Mouse (Mus musculus): Measurements from ENCODE around the gene Zfp273.
"Not testable (repeated sequence)": the region's sequence is repeated elsewhere in the genome, so short reads cannot be mapped to it uniquely, and the experiment has no call there.

Gene Zfp273

GRCm38 (mm10) chr13:67813710-67814660 lies at the start of gene Zfp273:
Gene Zfp273 (plus strand): TSS chr13:67813740.
- DNase-seq, result peak; percentile 69

GRCm38 (mm10) chr13:67779265-67780221 lies 34.0 kb upstream of the Zfp273 start, which contains the start of gene Zfp493:
Gene Zfp493 (plus strand): TSS chr13:67779693.
- peak; percentile 19 for DNase-seq

DNA sequence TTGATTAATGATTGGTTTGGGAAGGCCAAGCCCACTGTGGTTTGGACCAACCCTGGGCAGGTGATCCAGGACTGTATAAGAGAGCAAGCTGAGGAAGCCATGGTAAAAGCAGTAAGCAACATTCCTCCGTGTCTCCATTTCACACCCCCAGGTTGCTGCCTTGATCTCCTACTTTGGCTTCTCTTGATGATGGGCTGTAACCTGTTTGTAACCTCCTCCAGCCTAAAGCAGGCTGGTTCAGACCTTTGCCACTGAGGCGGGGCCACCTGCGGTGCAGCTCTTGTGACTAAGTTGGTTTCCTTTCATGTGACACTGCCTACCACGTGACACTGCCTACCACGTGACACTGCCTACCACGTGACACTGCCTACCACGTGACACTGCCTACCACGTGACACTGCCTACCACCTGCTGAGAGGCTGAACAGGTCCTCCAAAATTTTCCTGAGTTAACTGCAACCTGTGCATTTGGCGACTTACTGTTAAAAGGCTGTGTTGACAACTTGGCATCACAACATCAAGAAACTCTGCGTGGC lies 21.6 kb upstream of the Zfp273 start:
- no peak for DNase-seq

DNA sequence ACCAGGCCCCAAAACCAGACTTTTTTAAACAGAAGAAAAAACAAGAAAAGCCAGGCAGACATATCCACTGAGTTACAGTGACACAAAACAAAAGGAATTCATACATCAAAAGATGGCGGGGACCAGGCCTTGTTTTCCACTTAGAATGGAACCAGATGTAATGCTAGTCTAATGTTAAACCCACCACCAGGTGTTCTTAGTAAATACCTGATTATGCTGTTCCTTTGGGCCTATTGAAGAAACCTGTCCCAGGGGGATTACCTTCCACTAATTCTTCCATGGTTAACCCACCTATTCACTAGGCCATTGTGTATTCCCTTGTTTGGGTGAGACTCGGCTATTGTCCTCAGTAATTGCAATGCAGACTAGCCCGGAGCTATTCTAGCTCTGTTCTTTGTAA lies 14.9 kb upstream of the Zfp273 start:
- DNase-seq, result no peak

DNA sequence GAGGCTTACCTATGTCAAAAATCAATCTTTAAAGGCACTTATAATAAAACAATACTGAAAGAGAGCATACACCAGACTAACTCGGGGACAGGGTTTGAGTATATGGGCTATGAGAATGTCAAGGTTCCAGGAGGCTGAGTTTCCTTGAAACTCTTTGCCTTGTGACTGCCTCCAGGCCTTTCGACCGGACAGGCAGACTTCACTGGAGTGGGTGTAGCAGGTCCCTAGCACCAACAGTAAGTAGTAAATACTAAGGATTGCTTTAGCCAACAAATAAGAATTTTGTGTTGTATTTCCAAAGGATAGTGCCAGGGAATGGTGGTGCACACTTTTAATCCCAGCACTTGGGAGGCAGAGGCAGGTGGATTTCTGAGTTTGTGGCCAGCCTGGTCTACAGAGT lies 14.4 kb upstream of the Zfp273 start:
- DNase-seq, result not testable (repeated sequence)

DNA sequence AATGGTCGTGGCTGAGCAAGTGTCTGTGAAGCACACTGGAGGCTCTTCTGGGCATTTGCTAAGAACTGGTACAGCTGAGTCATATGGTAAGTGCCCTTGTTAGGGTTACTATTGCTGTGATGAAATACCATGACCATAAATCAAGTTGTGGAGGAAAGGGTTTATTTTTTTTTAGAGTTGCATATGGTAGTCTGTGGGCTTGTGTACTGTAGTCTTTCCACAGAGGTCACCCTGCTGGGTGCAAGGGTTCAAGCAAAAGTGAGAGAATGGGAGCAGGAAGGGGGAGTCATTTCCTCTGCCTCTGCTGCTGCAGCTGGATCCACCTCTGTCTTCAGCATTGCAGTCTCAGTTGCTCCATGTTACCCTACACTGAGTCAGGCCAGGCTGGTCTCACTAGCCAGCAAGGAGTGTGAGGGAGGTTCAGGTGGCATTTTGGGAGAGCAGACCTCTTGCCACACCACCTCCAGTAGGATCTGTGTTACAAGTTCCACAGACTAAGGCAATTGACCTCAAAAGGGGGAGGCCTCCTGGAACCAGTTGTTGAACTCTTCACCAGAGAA lies 1.8 kb upstream of the Zfp273 start:
- DNase-seq, result no peak

GRCm38 (mm10) chr13:67812961-67813709 lies 405 bp upstream of the Zfp273 start:
- DNase-seq, result no peak

GRCm38 (mm10) chr13:67818636-67819035 lies 5.1 kb downstream of the Zfp273 start:
- no peak for DNase-seq

DNA sequence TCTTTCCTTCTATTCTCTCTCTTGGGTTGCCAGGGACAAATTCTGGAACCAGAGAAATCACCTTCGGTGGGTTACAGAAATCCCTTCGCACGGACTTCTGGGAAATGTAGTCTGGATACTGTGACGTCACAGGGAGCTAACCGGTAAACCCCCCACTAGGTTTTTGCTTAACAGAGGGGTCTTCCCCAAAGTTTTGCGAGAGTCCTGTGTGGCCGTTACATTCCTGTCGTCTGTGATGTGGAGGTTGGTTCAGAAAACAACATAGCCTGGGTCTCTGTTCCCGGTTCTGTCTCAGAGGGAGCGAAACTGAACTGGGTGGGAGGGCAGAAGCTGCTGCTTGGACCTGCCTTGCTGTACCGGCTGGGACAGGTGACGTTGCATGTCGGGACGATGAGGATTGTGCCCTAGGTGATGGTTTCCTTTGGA lies 17.4 kb downstream of the Zfp273 start, which contains the start of gene Gm10037:
Gm10037 (plus strand) TSS at position 196 of the 426 bp plus-strand sequence.
- DNase-seq, result peak; percentile 25

GRCm38 (mm10) chr13:67833137-67833536 lies 19.6 kb downstream of the Zfp273 start:
- DNase-seq, result not testable (repeated sequence)

GRCm38 (mm10) chr13:67843775-67844118 lies 30.2 kb downstream of the Zfp273 start:
- no peak for DNase-seq

GRCm38 (mm10) chr13:67844119-67844852 lies 30.7 kb downstream of the Zfp273 start:
- peak; percentile 45 for DNase-seq

DNA sequence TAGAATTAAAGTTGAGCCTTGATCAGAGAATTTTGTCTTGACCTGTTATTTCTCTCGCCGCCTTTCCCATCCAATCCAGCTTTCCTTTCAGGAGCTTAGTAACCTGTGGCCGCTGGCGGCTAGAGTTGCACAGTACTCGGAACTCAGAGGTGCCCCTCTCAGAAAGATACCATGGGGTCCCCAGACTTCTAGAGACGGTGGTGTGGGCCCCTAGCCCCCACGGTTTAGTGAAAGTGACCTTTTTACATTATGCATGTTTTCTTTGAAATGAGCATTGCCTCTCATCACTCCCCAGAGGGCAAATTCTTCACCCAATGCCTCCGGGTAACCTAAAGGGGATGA lies 31.3 kb downstream of the Zfp273 start:
- no peak for DNase-seq

DNA sequence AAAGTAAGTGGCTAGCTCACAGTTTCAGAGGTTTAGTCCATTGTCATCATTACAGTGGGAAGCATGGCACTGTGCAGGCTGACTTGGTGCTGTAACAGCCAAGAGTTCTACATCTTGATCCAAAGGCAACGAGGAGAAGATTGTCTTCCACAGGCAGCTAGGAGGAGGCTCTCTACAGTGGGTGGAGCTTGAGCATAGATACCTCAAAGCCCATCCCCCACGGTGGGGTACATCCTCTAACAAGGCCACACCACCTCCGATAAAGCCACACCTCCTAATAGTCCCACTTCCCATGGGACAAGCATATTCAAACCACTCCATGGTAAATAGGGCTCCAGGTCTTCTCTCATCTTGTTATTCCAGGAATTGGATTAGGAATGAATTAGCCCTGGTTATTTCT lies 36.8 kb downstream of the Zfp273 start:
- no peak for DNase-seq

- DNase-seq, result no peak
These were observed 39.6 kb downstream of the Zfp273 start for GRCm38 (mm10) chr13:67853130-67853529.

DNA sequence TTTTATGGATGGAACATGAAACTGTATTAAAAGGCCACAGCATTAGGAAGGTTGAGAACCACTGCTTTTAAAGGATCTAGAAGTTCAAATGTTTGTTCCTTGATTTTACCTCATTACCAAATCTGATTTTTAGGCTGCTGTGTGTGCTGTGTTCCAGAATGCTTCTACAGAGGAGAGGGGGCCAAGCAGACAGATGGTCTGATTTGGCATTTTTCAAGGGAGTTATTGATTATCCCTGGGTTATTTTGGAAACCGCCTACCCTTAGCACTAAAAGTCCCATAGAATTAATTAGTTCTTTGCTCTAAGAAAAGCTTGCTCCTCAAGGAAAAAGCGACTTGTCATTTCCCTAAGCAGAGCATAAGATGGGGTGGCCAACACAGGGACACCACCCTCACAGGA lies 40.4 kb downstream of the Zfp273 start:
- DNase-seq, result no peak

DNA sequence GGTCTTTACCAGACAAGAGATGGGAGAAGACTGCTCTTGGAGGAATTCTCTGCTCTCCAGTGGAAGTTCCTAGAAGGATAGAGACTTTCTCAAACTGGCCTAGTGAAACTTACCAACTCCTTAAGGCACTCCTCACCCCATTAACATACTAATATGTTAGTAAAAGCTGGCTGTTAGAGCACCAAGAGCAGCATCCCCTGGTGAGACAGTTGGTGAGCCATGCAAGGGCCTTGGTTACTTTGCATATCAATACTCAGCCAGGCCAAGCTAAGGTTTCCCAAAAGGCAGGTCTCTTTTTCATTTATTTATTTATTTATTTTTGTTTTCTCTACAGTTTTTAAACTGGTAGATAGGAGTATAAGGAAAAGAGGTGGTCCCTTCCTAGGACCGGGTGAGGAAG lies 43.8 kb downstream of the Zfp273 start:
- no peak for DNase-seq

DNA sequence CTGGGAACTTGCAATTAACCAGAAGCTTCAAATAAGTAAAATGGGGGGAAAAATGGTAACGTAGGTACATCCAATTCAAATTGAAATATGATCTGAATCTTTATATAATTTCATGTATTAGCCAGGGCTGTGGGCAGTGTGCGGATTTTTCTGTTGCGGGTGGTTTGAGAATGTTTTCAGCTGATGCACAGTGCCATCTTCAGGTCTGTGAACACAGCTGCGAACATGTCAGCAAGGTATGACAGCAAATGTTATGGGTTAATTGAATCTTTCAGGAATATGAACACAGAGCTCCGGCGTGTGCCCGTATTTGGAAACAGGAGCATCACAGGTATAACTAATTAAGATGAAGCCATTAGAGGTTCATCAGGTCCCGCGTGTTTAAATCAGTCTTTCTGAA lies 49.0 kb downstream of the Zfp273 start:
- no peak for DNase-seq

GRCm38 (mm10) chr13:67863026-67863425 lies 49.5 kb downstream of the Zfp273 start, which contains the start of gene BC048507:
Gene BC048507 (plus strand): TSS chr13:67863326.
- DNase-seq, result no peak

DNA sequence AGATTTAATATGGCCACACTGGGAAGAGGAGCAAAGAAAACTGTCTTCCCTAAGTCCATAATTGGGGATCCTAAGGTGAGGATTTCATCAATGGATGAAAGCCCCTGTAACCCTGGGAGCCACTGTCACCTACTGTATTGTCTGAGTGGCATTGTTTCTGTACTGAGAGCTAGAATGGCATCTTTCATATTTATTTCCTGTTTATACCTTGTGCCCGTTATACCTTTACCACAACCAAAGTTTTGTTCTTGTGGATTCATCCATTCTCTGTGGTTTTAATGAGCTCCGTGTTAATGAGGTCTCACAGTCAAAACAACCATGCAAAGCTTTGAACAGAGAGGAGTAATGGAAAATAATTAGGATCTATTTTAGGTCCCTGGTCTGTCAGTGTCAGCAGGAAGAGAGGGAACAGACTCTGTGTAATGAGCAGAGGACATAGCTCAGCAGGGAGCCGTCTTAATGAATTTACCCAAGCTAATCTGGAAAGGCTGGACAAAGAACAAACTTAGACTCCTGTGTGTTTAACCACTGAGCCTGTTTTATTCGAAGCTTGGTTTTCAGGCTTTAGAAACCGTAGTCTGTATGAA lies 51.3 kb downstream of the Zfp273 start:
- no peak for DNase-seq

DNA sequence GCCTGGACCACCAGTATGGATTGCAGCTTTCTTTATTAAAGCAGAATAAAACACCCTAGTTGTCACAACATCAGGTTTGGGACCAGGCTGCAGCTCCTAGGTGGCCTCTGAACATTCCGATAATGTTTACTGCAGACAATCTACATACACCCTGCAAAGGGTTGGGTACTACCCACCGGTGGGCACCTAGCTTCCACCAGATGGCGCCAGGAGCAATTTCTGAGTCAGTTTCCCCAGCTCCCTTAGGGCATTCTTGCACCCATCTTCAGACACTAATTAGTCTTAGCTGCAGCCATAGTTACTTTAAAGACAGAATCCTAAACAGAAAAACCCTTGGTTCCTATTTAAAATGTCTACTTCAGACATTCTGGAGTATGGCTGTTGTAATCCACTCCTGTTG lies 54.4 kb downstream of the Zfp273 start:
- DNase-seq, result no peak
